Mouse (Mus musculus) thymus, postnatal 36 days (tissue): ENCODE measurements around the gene Foxn2.

ENCODE experiments used
- DNase-seq, 2 experiments: peaks; one replicate each; pipeline ENCODE4 v3.0.0; 2022; ENCODE audit warnings: mixed read lengths in 2 of 2

Gene Foxn2

GRCm38 (mm10) chr17:88494772-88495132 lies 54.2 kb downstream of the Foxn2 start:
- DNase-seq, result no peak

DNA sequence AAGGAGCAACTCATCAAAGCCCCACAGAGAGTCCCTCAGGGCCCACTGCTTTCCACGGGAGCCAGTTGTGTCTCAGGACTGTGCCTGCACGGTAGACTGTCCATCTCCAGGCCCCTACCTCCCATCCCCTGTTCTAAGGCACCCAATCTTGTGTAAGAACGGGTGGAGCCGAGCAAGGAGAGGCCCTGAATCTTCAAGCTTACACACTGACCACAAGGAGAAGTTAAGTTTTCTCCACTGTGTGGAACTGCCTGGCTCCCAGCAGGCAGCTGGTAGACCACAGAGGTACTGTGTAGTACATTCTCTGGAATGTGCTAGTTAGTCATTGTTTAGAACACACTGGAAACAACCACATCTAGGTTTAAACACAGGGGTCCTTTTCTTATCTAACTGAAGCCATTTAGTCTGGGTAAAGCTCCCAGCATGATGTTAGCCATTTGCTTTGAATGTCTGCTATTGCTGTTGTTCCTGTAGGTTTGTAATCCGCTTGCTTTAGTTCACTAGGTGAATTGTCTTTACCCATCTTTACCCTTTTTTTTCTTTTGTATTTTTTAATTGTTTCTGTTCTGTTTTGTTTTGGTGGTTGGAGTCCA lies 57.7 kb downstream of the Foxn2 start:
- DNase-seq, result no peak

DNA sequence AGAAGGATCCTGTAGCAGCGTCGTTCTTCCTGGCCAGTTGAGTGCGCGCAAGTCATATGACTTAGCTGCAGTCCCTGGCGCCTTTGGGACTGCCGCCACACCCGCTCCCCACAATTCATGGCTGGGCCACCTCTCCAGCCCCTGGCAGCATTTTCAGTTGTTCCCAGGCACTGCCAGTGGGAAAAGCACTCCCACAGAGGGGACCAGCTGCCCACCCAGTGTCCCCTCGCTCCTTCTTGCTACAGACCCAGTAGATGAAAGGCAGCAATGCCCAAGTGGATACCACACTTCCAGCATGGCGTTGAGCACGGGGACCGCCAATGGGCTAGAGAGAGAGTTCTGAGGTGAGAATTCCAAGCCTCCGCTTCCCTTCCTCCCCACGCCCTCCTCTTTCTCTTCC lies 63.5 kb downstream of the Foxn2 start:
- DNase-seq, result no peak

DNA sequence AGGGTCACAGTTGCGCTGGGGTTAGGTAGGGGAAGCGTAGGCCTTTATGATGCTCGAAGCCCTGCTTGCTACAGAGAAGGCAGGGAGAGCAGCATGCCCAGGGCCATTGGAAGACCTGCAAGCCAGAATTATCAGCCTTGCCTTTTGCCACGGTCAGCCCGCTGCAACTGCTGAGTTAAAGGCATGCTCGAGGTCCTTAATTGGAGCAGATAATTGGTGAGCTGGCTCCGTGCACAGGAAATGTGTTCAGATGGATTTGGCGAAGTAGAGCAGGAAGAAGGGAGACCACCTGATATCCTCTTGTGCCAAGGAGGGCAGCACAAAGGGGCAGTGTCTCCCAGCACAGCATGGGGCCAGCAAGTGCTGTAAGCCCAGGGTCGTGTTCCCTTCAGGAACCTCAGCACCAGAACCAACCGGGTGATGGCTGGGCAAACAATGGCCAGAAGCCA lies 64.8 kb downstream of the Foxn2 start:
- no peak for DNase-seq

GRCm38 (mm10) chr17:88505941-88506340 lies 65.4 kb downstream of the Foxn2 start:
- DNase-seq, result no peak

DNA sequence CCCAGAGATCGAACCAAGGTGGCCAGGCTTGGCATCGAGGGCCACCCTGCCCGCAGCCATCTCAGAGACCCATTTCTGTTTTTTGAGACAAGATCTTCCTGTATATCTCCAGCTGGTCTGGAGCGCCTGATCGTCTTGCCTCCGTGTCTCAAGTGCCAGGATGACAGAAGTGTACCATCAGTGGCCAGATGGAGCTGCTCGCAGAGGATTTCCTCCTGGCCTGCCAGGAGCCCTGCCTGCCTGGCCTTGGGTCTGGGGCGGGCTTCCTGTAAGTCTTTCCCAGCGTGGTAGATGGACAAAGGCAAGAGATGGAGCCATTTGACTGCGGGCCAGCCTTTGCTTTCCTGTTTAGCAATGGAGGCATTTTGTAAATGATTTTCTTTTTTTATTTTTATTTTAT lies 66.9 kb downstream of the Foxn2 start:
- DNase-seq, result no peak

GRCm38 (mm10) chr17:88508846-88509508 lies 68.5 kb downstream of the Foxn2 start:
- peak; percentile 17 to 29 for DNase-seq

- no peak for DNase-seq
These were observed 69.5 kb downstream of the Foxn2 start for GRCm38 (mm10) chr17:88509999-88510398.

DNA sequence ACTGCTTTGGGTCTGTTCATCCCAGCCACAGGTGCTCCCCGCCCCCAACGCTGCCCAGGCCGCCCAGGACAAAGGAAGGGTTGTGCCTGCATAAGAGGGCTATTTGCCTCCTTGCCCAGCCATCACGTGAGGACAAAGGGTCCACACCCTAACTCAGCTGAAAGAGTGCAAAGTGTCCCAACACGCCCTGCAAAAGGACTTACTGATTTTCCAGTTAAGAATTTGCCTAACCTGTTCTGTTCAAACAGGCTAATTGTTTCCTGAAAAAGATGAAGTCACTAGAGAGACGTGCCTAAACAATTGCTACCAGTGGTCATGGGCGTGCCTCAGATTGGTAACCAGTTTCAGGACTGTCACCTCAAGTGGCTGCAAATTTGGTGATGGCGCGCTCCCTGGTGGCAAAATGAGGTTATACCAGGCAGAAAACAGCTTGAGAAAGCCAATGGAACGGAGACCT lies 70.6 kb downstream of the Foxn2 start:
- peak; percentile 80 to 84 for DNase-seq

- no peak for DNase-seq
These were observed 76.0 kb downstream of the Foxn2 start for GRCm38 (mm10) chr17:88516477-88516876.

DNA sequence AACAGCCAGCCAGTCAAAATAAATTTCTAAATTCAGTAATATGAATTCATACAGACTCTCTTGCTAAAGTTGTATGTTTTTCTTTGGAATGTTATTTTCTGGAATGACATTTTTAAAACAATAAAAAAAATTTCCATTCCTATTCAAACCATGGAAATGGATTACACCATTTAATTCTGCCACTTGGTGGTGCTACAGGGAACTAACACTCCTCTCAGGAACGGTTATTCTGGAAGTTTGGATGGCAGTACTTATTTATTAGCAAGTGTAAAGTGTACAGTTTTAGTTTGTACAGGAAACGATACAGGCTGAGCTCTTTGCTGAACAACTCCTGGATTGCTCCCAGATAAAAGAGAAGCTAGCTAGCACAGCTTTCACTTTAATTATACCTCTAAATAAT lies 87.3 kb downstream of the Foxn2 start:
- DNase-seq, result no peak

GRCm38 (mm10) chr17:88529519-88530235 lies 89.2 kb downstream of the Foxn2 start, which contains the start of gene Ppp1r21:
Gene Ppp1r21, plus strand, starts transcription at chr17:88530118.
- peak; percentile 97 for DNase-seq

- no peak for DNase-seq
These were observed 89.7 kb downstream of the Foxn2 start for GRCm38 (mm10) chr17:88530236-88530619.

GRCm38 (mm10) chr17:88530667-88531066 lies 90.2 kb downstream of the Foxn2 start:
- no peak for DNase-seq

DNA sequence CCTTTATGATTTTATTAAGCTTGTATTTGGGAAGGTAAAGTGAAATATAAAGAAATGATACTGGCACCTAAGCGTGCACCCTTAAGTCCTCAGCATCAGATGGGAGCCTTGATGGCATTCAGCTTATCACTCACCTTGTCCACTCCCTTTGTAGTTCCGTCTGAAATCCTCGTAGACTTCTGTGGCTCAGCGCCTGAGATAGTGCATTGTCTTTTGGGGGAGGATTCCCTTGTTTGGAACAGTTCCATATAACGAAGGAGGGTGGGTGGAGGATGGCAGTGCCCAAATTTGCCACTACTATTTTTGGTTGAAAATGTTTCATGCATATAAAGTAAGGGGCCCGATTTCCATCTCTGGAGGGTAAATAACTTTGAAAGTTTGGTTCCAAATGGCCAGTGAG lies 90.7 kb downstream of the Foxn2 start:
- no peak for DNase-seq

DNA sequence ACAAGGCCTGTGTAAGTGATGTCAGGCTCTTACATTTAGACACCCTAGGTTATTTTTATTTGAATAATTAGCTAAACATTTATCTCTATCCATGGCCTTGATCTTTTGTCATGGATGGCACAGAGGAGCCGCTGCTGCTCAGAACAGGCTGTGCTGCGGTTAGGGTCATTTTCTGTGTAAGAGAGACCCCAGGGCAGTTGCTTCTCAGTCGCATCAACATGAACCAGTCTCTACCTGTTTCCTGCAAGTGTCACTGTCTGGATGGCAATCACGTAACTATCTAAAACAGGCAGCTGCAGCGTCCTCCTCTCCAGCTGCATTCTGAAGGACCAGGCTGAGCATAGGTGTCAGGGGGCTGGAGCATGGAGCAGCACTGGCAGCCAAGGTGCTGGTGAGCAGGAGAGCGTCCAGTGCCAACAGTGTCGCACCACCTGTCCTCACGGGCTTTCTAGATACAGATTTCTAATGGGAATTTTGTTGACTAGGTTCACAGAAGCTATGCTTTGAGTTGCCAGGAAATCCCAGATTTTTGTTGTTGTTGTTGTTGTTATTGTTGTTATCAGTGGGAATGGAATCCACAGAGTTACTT lies 97.4 kb downstream of the Foxn2 start:
- DNase-seq, result no peak
